Mouse (Mus musculus) adrenal gland, adult 18-20 months (tissue): ENCODE data around the gene Ndufaf8. TPM values are rescaled to one million over a fixed set of nuclear protein-coding genes. Genes with fewer than 3 reads are reported as not detected.
A peak's percentile ranks its signal among the peaks of the same experiment; 100 is the strongest.

Experiments
- DNase-seq, 2 experiments: peaks; one replicate each; pipeline ENCODE4 v3.0.0; 2021 to 2022; ENCODE audit warnings: low spot score in 2 of 2
- long read RNA-seq, 2 experiments: library from polyadenylated mRNA; stranded (forward); transcript quantifications; one replicate each; pipeline ENCODE4 v2.0.0; 2021
- total RNA-seq, 2 experiments: library from RNA; stranded (reverse); gene quantifications; 1 replicate in 1 of 2; 2 replicates in 1 of 2; pipeline ENCODE4 v1.2.3; 2021

The Ndufaf8 gene
- total RNA-seq, result 10 to 100 TPM; 54.9 to 62.9 TPM
- long read RNA-seq, experiment 1, transcript Ndufaf8-201 (3 exons, 781 nt), result major isoform, 11 of 17 reads
- long read RNA-seq, experiment 1, transcript Ndufaf8-203 (2 exons, 401 nt), result minor isoform, 5 of 17 reads
- long read RNA-seq, experiment 1, partial matches to known transcripts, result 0 of 17 reads
- long read RNA-seq, experiment 1, other reads (novel, unspliced or antisense), result 1 of 17 reads
- long read RNA-seq, experiment 2, transcript Ndufaf8-203 (2 exons, 401 nt), result minor isoform, 5 of 85 reads
- long read RNA-seq, experiment 2, transcript Ndufaf8-201 (3 exons, 781 nt), result major isoform, 62 of 85 reads
- long read RNA-seq, experiment 2, partial matches to known transcripts, result 0 of 85 reads
- long read RNA-seq, experiment 2, other reads (novel, unspliced or antisense), result 18 of 85 reads

GRCm38 (mm10) chr11:120098588-120099511 lies at the start of gene Ndufaf8, which contains the start of gene Tepsin:
Gene Ndufaf8, plus strand, starts transcription at chr11:120098928.
Gene Tepsin, minus strand, starts transcription at chr11:120098731.
- DNase-seq, result peak; percentile 98 to 99

GRCm38 (mm10) chr11:120049067-120049466 lies 49.7 kb upstream of the Ndufaf8 start:
- no peak for DNase-seq

GRCm38 (mm10) chr11:120051124-120051811 lies 47.5 kb upstream of the Ndufaf8 start:
- DNase-seq, result no peak

- no peak for DNase-seq
These were observed 46.5 kb upstream of the Ndufaf8 start for GRCm38 (mm10) chr11:120052274-120052673.

- DNase-seq, result no peak
These were observed 44.9 kb upstream of the Ndufaf8 start for GRCm38 (mm10) chr11:120053846-120054245.

- no peak for DNase-seq
These were observed 42.6 kb upstream of the Ndufaf8 start for GRCm38 (mm10) chr11:120055953-120056732.

GRCm38 (mm10) chr11:120060634-120061033 lies 38.1 kb upstream of the Ndufaf8 start:
- DNase-seq, result no peak

GRCm38 (mm10) chr11:120063326-120063725 lies 35.4 kb upstream of the Ndufaf8 start:
- no peak for DNase-seq

GRCm38 (mm10) chr11:120064006-120064667 lies 34.6 kb upstream of the Ndufaf8 start:
- DNase-seq, result no peak

- no peak for DNase-seq
These were observed 34.1 kb upstream of the Ndufaf8 start for GRCm38 (mm10) chr11:120064668-120065040.

GRCm38 (mm10) chr11:120065291-120065690 lies 33.4 kb upstream of the Ndufaf8 start:
- DNase-seq, result peak; percentile 62 to 68

GRCm38 (mm10) chr11:120067834-120068233 lies 30.9 kb upstream of the Ndufaf8 start:
- no peak for DNase-seq

- no peak for DNase-seq
These were observed 29.5 kb upstream of the Ndufaf8 start for GRCm38 (mm10) chr11:120069261-120069660.

GRCm38 (mm10) chr11:120070286-120070930 lies 28.3 kb upstream of the Ndufaf8 start:
- DNase-seq, result peak in 1 of 2 experiments; percentile 60

- no peak for DNase-seq
These were observed 27.7 kb upstream of the Ndufaf8 start for GRCm38 (mm10) chr11:120071065-120071464.

- peak in 1 of 2 experiments; percentile 57 for DNase-seq
These were observed 26.9 kb upstream of the Ndufaf8 start for GRCm38 (mm10) chr11:120071731-120072320.

- DNase-seq, result no peak
These were observed 25.6 kb upstream of the Ndufaf8 start for GRCm38 (mm10) chr11:120072986-120073647.

GRCm38 (mm10) chr11:120076191-120076590 lies 22.5 kb upstream of the Ndufaf8 start:
- DNase-seq, result peak; percentile 41 to 71
